3 mouse cellular contexts compared by ENCODE assay signal in genomic region chr1:147199959-147200358, GRCm38 (mm10).
DNase-seq lines count a peak whose midpoint lies in the region.

No protein-coding gene starts in this region.

- DNase-seq in ES-CJ7 (ENCODE audit: low read depth, low spot score) (peak; percentile 12), R1 (ENCODE audit: low read depth, low spot score) (peak; percentile 57), ZHBTc4 (ENCODE audit: low read depth, low spot score) (peak; percentile 67)

Comparison
In these comparisons a context has a peak if more than half of its experiments do, and no peak if none do; other contexts are left out.
1. DNase-seq: peak in every context shown above with its lines; median percentile 67 in ZHBTc4; 57 in R1; 12 in ES-CJ7.